Mouse (Mus musculus): Measurements from ENCODE around the gene Smim1. TPM values are rescaled to one million over a fixed set of nuclear protein-coding genes. Genes with fewer than 3 reads are reported as not detected.

The Smim1 gene
- polyA plus RNA-seq (2017; shearing (Covaris generic)) = 1.5 TPM

GRCm38 (mm10) chr4:154025641-154026440 lies at the start of gene Smim1:
Gene Smim1 (minus strand): TSS chr4:154026230.

GRCm38 (mm10) chr4:154042577-154042976 lies 16.5 kb upstream of the Smim1 start, which contains the start of gene Ccdc27:
Gene Ccdc27 (minus strand): TSS chr4:154042677.

GRCm38 (mm10) chr4:154011646-154012089 lies 14.4 kb downstream of the Smim1 start, which contains the start of gene Lrrc47:
Gene Lrrc47 (plus strand): TSS chr4:154011731.

GRCm38 (mm10) chr4:153974431-153975291 lies 51.4 kb downstream of the Smim1 start, which contains the start of the genes Dffb and Cep104:
Gene Dffb (minus strand): TSS chr4:153975126.
Gene Cep104 (plus strand): TSS chr4:153975194.

Other genes with a start within 250 kb of the Smim1 start
- gene A430005L14Rik, start 69.0 kb downstream of the Smim1 start, polyA plus RNA-seq (2017; shearing (Covaris generic)) = 81.8 TPM
- gene Dffb, start 51.1 kb downstream of the Smim1 start, polyA plus RNA-seq (2017; shearing (Covaris generic)) = 23.5 TPM
- gene Cep104, start 51.0 kb downstream of the Smim1 start, polyA plus RNA-seq (2017; shearing (Covaris generic)) = 8.5 TPM
- gene Lrrc47, start 14.5 kb downstream of the Smim1 start, polyA plus RNA-seq (2017; shearing (Covaris generic)) = 2.4 TPM
- not detected for gene Ccdc27, start 16.4 kb upstream of the Smim1 start, polyA plus RNA-seq (2017; shearing (Covaris generic))
- gene Trp73, start 114.0 kb upstream of the Smim1 start, polyA plus RNA-seq (2017; shearing (Covaris generic)) = 0.20 TPM
- 39.8 TPM for gene Wrap73, start 116.1 kb upstream of the Smim1 start, polyA plus RNA-seq (2017; shearing (Covaris generic))
- 22.9 TPM for gene Tprgl, start 134.4 kb upstream of the Smim1 start, polyA plus RNA-seq (2017; shearing (Covaris generic))
- gene Megf6, start 144.5 kb upstream of the Smim1 start, polyA plus RNA-seq (2017; shearing (Covaris generic)) = not detected

Measured in activated CD4-positive, CD25-positive, alpha-beta regulatory T cell, adult 9 weeks (primary cell).